ENCODE assay signal across 21 mouse cellular contexts in genomic region chr4:110155954-110156353, GRCm38 (mm10).
DNase-seq lines count a peak whose midpoint lies in the region; ATAC-seq and TF ChIP-seq lines count a peak whose summit lies in the region.
"Had no signal": no experiment of that assay in that cellular context is flagged by ENCODE, and none has a peak within 500 bp of the region (broad histone marks: within the 10 kb centered on the region; RNA-seq: fewer than 3 reads in every experiment).

No protein-coding gene starts in this region.

- WGBS in forebrain, embryonic 10.5 days: 42% methylated on average over 2 of the region's 2 CpGs
- WGBS in forebrain, embryonic 16.5 days: 45% methylated on average over 2 of the region's 2 CpGs
- 52% methylated on average over 2 of the region's 2 CpGs for WGBS in hindbrain, embryonic 12.5 days
- 33% methylated on average over 2 of the region's 2 CpGs for WGBS in hindbrain, embryonic 14.5 days
- WGBS in midbrain, embryonic 13.5 days: 15% methylated on average over 2 of the region's 2 CpGs
- WGBS in midbrain, embryonic 11.5 days: 51% methylated on average over 2 of the region's 2 CpGs

- dilution Hi-C loops in CH12.LX (cut with MboI; ENCODE audit: extremely low pct_ligation_motif_present, extremely low pct_unique_long_range_greater_than_20kb, low sequenced_read_pairs): no loop called here

- no peak overlapping the region for H3K9ac ChIP-seq in forebrain, embryonic 16.5 days (replicated peaks; ENCODE audit: low read depth, low read length)
- no peak overlapping the region for H3K9ac ChIP-seq in hindbrain, embryonic 12.5 days
- no peak overlapping the region for H3K9ac ChIP-seq in hindbrain, embryonic 14.5 days
- H3K9ac ChIP-seq in midbrain, embryonic 13.5 days (replicated peaks): no peak overlapping the region
- no peak overlapping the region for H3K9ac ChIP-seq in midbrain, embryonic 11.5 days (ENCODE audit: low read length)
- H3K9ac ChIP-seq in CH12.LX (ENCODE audit: insufficient read depth, low read depth): no peak overlapping the region
- H3K9ac ChIP-seq: heart, embryonic 15.5 days had no signal

- TF ChIP-seq EP300 in CH12.LX (IDR thresholded peaks at IDR 0.05; ENCODE audit: low read length): no peak

- H3K4me3 ChIP-seq in forebrain, embryonic 10.5 days: no peak overlapping the region
- H3K4me3 ChIP-seq in forebrain, embryonic 16.5 days (replicated peaks; ENCODE audit: low read length): no peak overlapping the region
- no peak overlapping the region for H3K4me3 ChIP-seq in hindbrain, embryonic 12.5 days
- no peak overlapping the region for H3K4me3 ChIP-seq in hindbrain, embryonic 14.5 days (replicated peaks; ENCODE audit: low read length)
- no peak overlapping the region for H3K4me3 ChIP-seq in midbrain, embryonic 13.5 days (replicated peaks)
- no peak overlapping the region for H3K4me3 ChIP-seq in midbrain, embryonic 11.5 days (ENCODE audit: low read depth, low read length)
- H3K4me3 ChIP-seq in CH12.LX (replicated peaks in 1 of 3; ENCODE audit: low read depth in 2 of 3, low read length in 2 of 3, poor library complexity in 1 of 3): no peak overlapping the region
- H3K4me3 ChIP-seq: heart, embryonic 15.5 days had no signal

- no peak for TF ChIP-seq POLR2A in CH12.LX (IDR thresholded peaks at IDR 0.05; ENCODE audit: low read depth, low read length)

- DNase-seq in forebrain, embryonic 10.5 days (ENCODE audit: extremely low spot score, low spot score): no peak
- DNase-seq in hindbrain, embryonic 14.5 days (ENCODE audit: low spot score): no peak
- no peak for DNase-seq in midbrain, embryonic 11.5 days (ENCODE audit: low spot score, missing footprints)
- peak; percentile 24 for DNase-seq in CH12.LX (ENCODE audit: extremely low read depth)
- DNase-seq in yolk sac, embryonic 10.5 days (ENCODE audit: low spot score): no peak
- DNase-seq: adrenal gland, postnatal 14 days; cerebellum, adult 11-12 months; cerebellum, adult 9-10 months; cerebellum, postnatal 25 days; gastrocnemius, postnatal 36 days; heart, adult 18-20 months; heart, postnatal 14 days had no signal

- in situ Hi-C loops in CH12.LX (cut with MboI; ENCODE audit: low pct_ligation_motif_present, low pct_unique_long_range_greater_than_20kb, low sequenced_read_pairs): no loop called here

- peak overlapping the region; percentile 62; the same call in 1 of the 2 replicates for H3K27ac ChIP-seq in forebrain, embryonic 10.5 days
- H3K27ac ChIP-seq in forebrain, embryonic 16.5 days (ENCODE audit: low read length): no peak overlapping the region
- 0 out of 2 replicates have a peak overlapping the region, but pooled peaks have one; percentile 5 for H3K27ac ChIP-seq in hindbrain, embryonic 12.5 days
- no peak overlapping the region for H3K27ac ChIP-seq in hindbrain, embryonic 14.5 days
- peak overlapping the region; percentile 51 for H3K27ac ChIP-seq in midbrain, embryonic 13.5 days
- no peak overlapping the region for H3K27ac ChIP-seq in midbrain, embryonic 11.5 days (ENCODE audit: low read depth, low read length)
- H3K27ac ChIP-seq in CH12.LX (ENCODE audit: insufficient read depth, low read depth): no peak overlapping the region
- H3K27ac ChIP-seq: heart, embryonic 15.5 days had no signal

- peaks cover 44% of the 10 kb centered on the region for H3K4me1 ChIP-seq in forebrain, embryonic 10.5 days
- H3K4me1 ChIP-seq in forebrain, embryonic 16.5 days (replicated peaks; ENCODE audit: control insufficient read depth, insufficient read depth, low read length): peaks cover 12% of the 10 kb centered on the region
- peaks cover 22% of the 10 kb centered on the region for H3K4me1 ChIP-seq in hindbrain, embryonic 12.5 days
- H3K4me1 ChIP-seq in hindbrain, embryonic 14.5 days (replicated peaks; ENCODE audit: control insufficient read depth, insufficient read depth, low read length): peaks cover 21% of the 10 kb centered on the region
- H3K4me1 ChIP-seq in midbrain, embryonic 13.5 days (replicated peaks): peaks cover 41% of the 10 kb centered on the region
- H3K4me1 ChIP-seq in midbrain, embryonic 11.5 days (ENCODE audit: control insufficient read depth, insufficient read depth, low read length): peaks cover 30% of the 10 kb centered on the region
- H3K4me1 ChIP-seq in CH12.LX (ENCODE audit: control insufficient read depth in 1 of 2, insufficient read depth in 2 of 2): peaks cover 0 to 30% of the 10 kb centered on the region in 2 experiments; a peak in 2 of 4 replicates
- H3K4me1 ChIP-seq: heart, embryonic 15.5 days had no signal

- H3K4me2 ChIP-seq in forebrain, embryonic 16.5 days (ENCODE audit: low read length): no peak overlapping the region
- H3K4me2 ChIP-seq in hindbrain, embryonic 12.5 days (replicated peaks): no peak overlapping the region
- no peak overlapping the region for H3K4me2 ChIP-seq in hindbrain, embryonic 14.5 days (replicated peaks)
- no peak overlapping the region for H3K4me2 ChIP-seq in midbrain, embryonic 13.5 days (replicated peaks)
- H3K4me2 ChIP-seq in midbrain, embryonic 11.5 days: no peak overlapping the region
- H3K4me2 ChIP-seq in CH12.LX (ENCODE audit: insufficient read depth, low read depth, poor library complexity, severe bottlenecking): no peak overlapping the region
- H3K4me2 ChIP-seq: heart, embryonic 11.5 days; heart, embryonic 15.5 days had no signal

- H3K9me3 ChIP-seq in forebrain, embryonic 10.5 days: no peaks in the 10 kb centered on the region
- no peaks in the 10 kb centered on the region for H3K9me3 ChIP-seq in forebrain, embryonic 16.5 days (ENCODE audit: control insufficient read depth, low read length)
- H3K9me3 ChIP-seq in hindbrain, embryonic 12.5 days (replicated peaks): no peaks in the 10 kb centered on the region
- no peaks in the 10 kb centered on the region for H3K9me3 ChIP-seq in hindbrain, embryonic 14.5 days (ENCODE audit: control insufficient read depth, low read length)
- no peaks in the 10 kb centered on the region for H3K9me3 ChIP-seq in midbrain, embryonic 13.5 days
- no peaks in the 10 kb centered on the region for H3K9me3 ChIP-seq in midbrain, embryonic 11.5 days (ENCODE audit: control insufficient read depth, low read length)
- no peaks in the 10 kb centered on the region for H3K9me3 ChIP-seq in CH12.LX (replicated peaks; ENCODE audit: low read length)
- H3K9me3 ChIP-seq: heart, embryonic 15.5 days had no signal

- no peaks in the 10 kb centered on the region for H3K36me3 ChIP-seq in forebrain, embryonic 10.5 days (replicated peaks)
- H3K36me3 ChIP-seq in forebrain, embryonic 16.5 days (ENCODE audit: control insufficient read depth, insufficient read depth): no peaks in the 10 kb centered on the region
- H3K36me3 ChIP-seq in hindbrain, embryonic 12.5 days: no peaks in the 10 kb centered on the region
- H3K36me3 ChIP-seq in hindbrain, embryonic 14.5 days (replicated peaks; ENCODE audit: control insufficient read depth, insufficient read depth): no peaks in the 10 kb centered on the region
- H3K36me3 ChIP-seq in midbrain, embryonic 13.5 days: no peaks in the 10 kb centered on the region
- H3K36me3 ChIP-seq in midbrain, embryonic 11.5 days (ENCODE audit: control insufficient read depth, insufficient read depth, low read length): no peaks in the 10 kb centered on the region
- H3K36me3 ChIP-seq in CH12.LX (replicated peaks in 1 of 2; ENCODE audit: control insufficient read depth in 1 of 2, insufficient read depth in 1 of 2, low read length in 1 of 2): no peaks in the 10 kb centered on the region
- H3K36me3 ChIP-seq: heart, embryonic 15.5 days had no signal

- ATAC-seq in forebrain, embryonic 16.5 days: no peak
- ATAC-seq in hindbrain, embryonic 12.5 days (ENCODE audit: low FRiP score): no peak
- ATAC-seq in hindbrain, embryonic 14.5 days (ENCODE audit: low FRiP score): no peak
- no peak for ATAC-seq in midbrain, embryonic 13.5 days
- ATAC-seq in midbrain, embryonic 11.5 days (ENCODE audit: low FRiP score): no peak
- ATAC-seq: activated CD4-positive, CD25-positive, alpha-beta regulatory T cell, adult 4 months; forebrain, embryonic 14.5 days; inflammation-experienced regulatory T-cells, adult 6 months; Patski had no signal

- H3K79me2 ChIP-seq in CH12.LX (replicated peaks; ENCODE audit: control insufficient read depth, extremely low read depth, insufficient read depth, poor library complexity, severe bottlenecking): no peaks in the 10 kb centered on the region

- TF ChIP-seq RAD21 in CH12.LX (IDR thresholded peaks at IDR 0.05; ENCODE audit: low read depth, low read length): no peak

- no peak for TF ChIP-seq CTCF in CH12.LX (conservative IDR thresholded peaks at IDR 0.05 in 1 of 2, IDR thresholded peaks at IDR 0.05 in 1 of 2; ENCODE audit: low read depth in 2 of 2, low read length in 2 of 2)

- H3K27me3 ChIP-seq in forebrain, embryonic 10.5 days (ENCODE audit: poor library complexity, severe bottlenecking): peaks cover 16% of the 10 kb centered on the region; the same call in 1 of the 2 replicates
- H3K27me3 ChIP-seq in forebrain, embryonic 16.5 days (replicated peaks; ENCODE audit: control insufficient read depth, insufficient read depth, low read length): no peaks in the 10 kb centered on the region
- no peaks in the 10 kb centered on the region for H3K27me3 ChIP-seq in hindbrain, embryonic 12.5 days
- no peaks in the 10 kb centered on the region for H3K27me3 ChIP-seq in hindbrain, embryonic 14.5 days (ENCODE audit: control insufficient read depth, insufficient read depth, low read length)
- no peaks in the 10 kb centered on the region for H3K27me3 ChIP-seq in midbrain, embryonic 13.5 days
- H3K27me3 ChIP-seq in midbrain, embryonic 11.5 days (ENCODE audit: control insufficient read depth, insufficient read depth, low read length): no peaks in the 10 kb centered on the region
- H3K27me3 ChIP-seq in CH12.LX (replicated peaks): peaks cover 32% of the 10 kb centered on the region
- H3K27me3 ChIP-seq: heart, embryonic 15.5 days; Patski had no signal

TF ChIP-seq in CH12.LX, 34 proteins besides CTCF, POLR2A, EP300 and RAD21:
- TF ChIP-seq MEF2A (IDR thresholded peaks at IDR 0.05; ENCODE audit: borderline replicate concordance, low read depth, low read length) (no peak), TCF12 (IDR thresholded peaks at IDR 0.05; ENCODE audit: low read depth, low read length) (peak; percentile 18; the same call in 1 of the 2 replicates)

Comparison
In these comparisons a context has a peak if more than half of its experiments do, and no peak if none do; other contexts are left out.
1. H3K27ac ChIP-seq: peak in forebrain, embryonic 10.5 days (single experiment), hindbrain, embryonic 12.5 days (single experiment) and midbrain, embryonic 13.5 days (single experiment); none in forebrain, embryonic 16.5 days (single experiment), hindbrain, embryonic 14.5 days (single experiment), midbrain, embryonic 11.5 days (single experiment) and CH12.LX (single experiment).